Mouse (Mus musculus) kidney, adult 2 months (tissue): ENCODE results near the gene Asap3. TPM values are rescaled to one million over a fixed set of nuclear protein-coding genes. Genes with fewer than 3 reads are reported as not detected.
A peak's percentile ranks its signal among the peaks of the same experiment; 100 is the strongest.

ENCODE experiments used
- DNase-seq: peaks from one replicate; pipeline ENCODE4 v3.0.0; 2021
- H3K27ac ChIP-seq: fragments of 200-500 bp; 2 replicates; pipeline ENCODE4 v1.5.1; 2012; ENCODE audit warnings: low read depth, low read length, control low read depth, inconsistent platforms; ENCODE audit not compliant: insufficient read depth
- H3K27me3 ChIP-seq: fragments of 200-500 bp; replicated peaks from 2 replicates; pipeline ENCODE4 v1.6.1; 2012; ENCODE audit warnings: mild to moderate bottlenecking, moderate library complexity, low read length, inconsistent platforms; ENCODE audit not compliant: control insufficient read depth, insufficient read depth
- H3K36me3 ChIP-seq: fragments of 200-500 bp; 2 replicates; pipeline ENCODE4 v1.6.1; 2012; ENCODE audit warnings: mild to moderate bottlenecking, moderate library complexity, low read length, inconsistent platforms; ENCODE audit not compliant: control insufficient read depth, insufficient read depth
- H3K4me1 ChIP-seq: fragments of 200-500 bp; 2 replicates; pipeline ENCODE4 v1.6.1; 2011; ENCODE audit warnings: low read length; ENCODE audit not compliant: control insufficient read depth, insufficient read depth
- H3K4me3 ChIP-seq: fragments of 200-500 bp; 2 replicates; pipeline ENCODE4 v1.5.1; 2011; ENCODE audit warnings: mild to moderate bottlenecking, low read depth, low read length, control low read depth; ENCODE audit not compliant: insufficient read depth
- CTCF ChIP-seq: fragments of 200-500 bp; conservative IDR thresholded peaks from 2 replicates; pipeline ENCODE4 v1.5.1; 2011; ENCODE audit warnings: low read depth, mild to moderate bottlenecking, control low read depth, low read length, moderate library complexity, mixed read lengths; ENCODE audit not compliant: insufficient read depth, insufficient read length
- POLR2A ChIP-seq: fragments of 200-500 bp; IDR thresholded peaks from one replicate; pipeline ENCODE4 v1.6.1; 2011; ENCODE audit warnings: low read depth, low read length, control low read depth
- WGBS: fragments of 180-500 bp; shearing (Covaris S2); methylation state at CpG from one replicate; pipeline ENCODE4 v1.1.7; 2018; 5-methylcytosine and 5-hydroxymethylcytosine counted together
- polyA plus RNA-seq: library from polyadenylated mRNA; depleted of rRNA; stranded (reverse); fragments of >200 nt; gene quantifications from 2 replicates; pipeline ENCODE4 v1.2.3, GENCODE M21; 2012

Gene Asap3
- polyA plus RNA-seq, 1 experiment: 5.7 TPM

- TF ChIP-seq CTCF: no peak
- no peak for TF ChIP-seq POLR2A
- DNase-seq: peak; percentile 86
- Histone ChIP-seq H3K4me1 (peaks cover 18% of the 10 kb centered on the region; the same call in 1 of the 2 replicates), H3K27ac (peak within 1 kb of the TSS; percentile 80), H3K4me3 (peak within 1 kb of the TSS; percentile 82), H3K27me3 (no peaks in the 10 kb centered on the region), H3K36me3 (no peaks in the 10 kb centered on the region)
- under 1% methylated on average over 46 of the region's 46 CpGs for WGBS
Measured at GRCm38 (mm10) chr4:136247729-136248463, 41.7 kb downstream of the Asap3 start, which contains the start of gene Tcea3. Gene Tcea3 (plus strand): TSS chr4:136247729.

- H3K4me3 ChIP-seq: peak overlapping the region; percentile 82
- H3K4me1 ChIP-seq: peaks cover 18% of the 10 kb centered on the region; the same call in 1 of the 2 replicates
- 5% methylated on average over 37 of the region's 37 CpGs for WGBS
- no peaks in the 10 kb centered on the region for H3K36me3 ChIP-seq
- H3K27ac ChIP-seq: peak overlapping the region; percentile 80
- DNase-seq: peak; percentile 87
- no peaks in the 10 kb centered on the region for H3K27me3 ChIP-seq
- TF ChIP-seq POLR2A (no peak), CTCF (no peak)
Measured at GRCm38 (mm10) chr4:136248464-136249331, 42.5 kb downstream of the Asap3 start.

GRCm38 (mm10) chr4:136249332-136249647 is 43.1 kb downstream of the Asap3 start:
- no peaks in the 10 kb centered on the region for H3K27me3 ChIP-seq
- peaks cover 18% of the 10 kb centered on the region; the same call in 1 of the 2 replicates for H3K4me1 ChIP-seq
- H3K27ac ChIP-seq: peak overlapping the region; percentile 36; the same call in 1 of the 2 replicates
- no peaks in the 10 kb centered on the region for H3K36me3 ChIP-seq
- TF ChIP-seq POLR2A (no peak), CTCF (no peak)
- WGBS: 39% methylated on average over 11 of the region's 11 CpGs
- H3K4me3 ChIP-seq: peak overlapping the region; percentile 82; the same call in 1 of the 2 replicates
- DNase-seq: peak; percentile 27

GRCm38 (mm10) chr4:136249780-136250179 is 43.6 kb downstream of the Asap3 start:
- WGBS: 33% methylated on average over 9 of the region's 9 CpGs
- Histone ChIP-seq H3K4me1 (peaks cover 18% of the 10 kb centered on the region; the same call in 1 of the 2 replicates), H3K27me3 (no peaks in the 10 kb centered on the region), H3K36me3 (no peaks in the 10 kb centered on the region), H3K27ac (peak overlapping the region; percentile 36; the same call in 1 of the 2 replicates), H3K4me3 (peak overlapping the region; percentile 6; the same call in 1 of the 2 replicates)
- DNase-seq: peak; percentile 88
- TF ChIP-seq CTCF (no peak), POLR2A (no peak)

- 0 out of 2 replicates have a peak, but pooled peaks cover 3% of the 10 kb centered on the region for H3K4me1 ChIP-seq
- H3K27ac ChIP-seq: no peak overlapping the region
- no peaks in the 10 kb centered on the region for H3K27me3 ChIP-seq
- TF ChIP-seq CTCF (no peak), POLR2A (no peak)
- H3K4me3 ChIP-seq: no peak overlapping the region
- no peak for DNase-seq
- no peaks in the 10 kb centered on the region for H3K36me3 ChIP-seq
- WGBS: 48% methylated on average over 6 of the region's 6 CpGs
Measured at GRCm38 (mm10) chr4:136255919-136256318, 49.8 kb downstream of the Asap3 start.

GRCm38 (mm10) chr4:136256696-136257095 is 50.5 kb downstream of the Asap3 start:
- DNase-seq: no peak
- 72% methylated on average over 10 of the region's 10 CpGs for WGBS
- Histone ChIP-seq H3K4me3 (no peak overlapping the region), H3K27ac (no peak overlapping the region), H3K27me3 (no peaks in the 10 kb centered on the region), H3K36me3 (no peaks in the 10 kb centered on the region), H3K4me1 (peaks cover 5% of the 10 kb centered on the region; the same call in 1 of the 2 replicates)
- TF ChIP-seq POLR2A (no peak), CTCF (no peak)
